Mouse (Mus musculus) limb, embryonic 15.5 days (tissue): ENCODE data around the gene Muc5b. TPM values are rescaled to one million over a fixed set of nuclear protein-coding genes. Genes with fewer than 3 reads are reported as not detected.

Experiments used
- ATAC-seq: fragments of 200-750 bp; cut with Nextera tagmentation; 2 replicates; pipeline ENCODE4 v1.8.0; 2017; ENCODE audit warnings: low read depth, moderate TSS enrichment; ENCODE audit not compliant: insufficient number of reproducible peaks, low FRiP score, low TSS enrichment
- H3K27ac ChIP-seq: fragments of 300-500 bp; sonication (generic); 2 replicates; pipeline ENCODE4 v1.5.1; 2015; ENCODE audit warnings: moderate library complexity, mild to moderate bottlenecking, inconsistent platforms
- H3K27me3 ChIP-seq: fragments of 300-500 bp; sonication (generic); 2 replicates; pipeline ENCODE4 v1.6.1; 2015; ENCODE audit warnings: inconsistent platforms
- H3K36me3 ChIP-seq: fragments of 300-500 bp; sonication (generic); 2 replicates; pipeline ENCODE4 v1.6.1; 2015; ENCODE audit warnings: inconsistent platforms
- H3K4me1 ChIP-seq: fragments of 300-500 bp; sonication (generic); 2 replicates; pipeline ENCODE4 v1.6.1; 2015; ENCODE audit warnings: inconsistent platforms
- H3K4me2 ChIP-seq: fragments of 300-500 bp; sonication (generic); 2 replicates; pipeline ENCODE4 v1.6.1; 2015; ENCODE audit warnings: mild to moderate bottlenecking, inconsistent platforms
- H3K4me3 ChIP-seq: fragments of 300-500 bp; sonication (generic); 2 replicates; pipeline ENCODE4 v1.5.1; 2015; ENCODE audit warnings: mild to moderate bottlenecking, inconsistent platforms
- H3K9ac ChIP-seq: fragments of 300-500 bp; sonication (generic); 2 replicates; pipeline ENCODE4 v1.6.1; 2015; ENCODE audit warnings: inconsistent platforms
- H3K9me3 ChIP-seq: fragments of 300-500 bp; sonication (generic); 2 replicates; pipeline ENCODE4 v1.6.1; 2016; ENCODE audit warnings: inconsistent platforms
- WGBS: fragments of 180-500 bp; shearing (Covaris S2); methylation state at CpG from one replicate; pipeline ENCODE4 v1.1.7; 2015; 5-methylcytosine and 5-hydroxymethylcytosine counted together
- polyA plus RNA-seq: library from polyadenylated mRNA; unstranded; fragments of >200 nt; fragmentation: Nextera tagmentation; extraction: Ambion mirVana; gene quantifications from 2 replicates; pipeline ENCODE4 v1.2.1, GENCODE M21; 2015

The Muc5b gene
- polyA plus RNA-seq, 1 experiment from 2014 or later = 0.03 TPM

- H3K4me3 ChIP-seq = no peak overlapping the region
- H3K36me3 ChIP-seq = no peaks in the 10 kb centered on the region
- no peak overlapping the region for H3K27ac ChIP-seq
- H3K4me2 ChIP-seq = no peak overlapping the region
- no peaks in the 10 kb centered on the region for H3K4me1 ChIP-seq
- 72% methylated on average over 6 of the region's 6 CpGs for WGBS
- no peaks in the 10 kb centered on the region for H3K9me3 ChIP-seq
- H3K9ac ChIP-seq = no peak overlapping the region
- no peak for ATAC-seq
- peaks cover 37% of the 10 kb centered on the region for H3K27me3 ChIP-seq
Measured at GRCm38 (mm10) chr7:141908591-141908990, 69.7 kb downstream of the Muc5b start.

- Histone ChIP-seq H3K9ac (no peak overlapping the region), H3K27me3 (peaks cover 28% of the 10 kb centered on the region), H3K27ac (no peak overlapping the region), H3K4me1 (no peaks in the 10 kb centered on the region), H3K4me2 (no peak overlapping the region), H3K36me3 (no peaks in the 10 kb centered on the region), H3K9me3 (no peaks in the 10 kb centered on the region), H3K4me3 (no peak overlapping the region)
- ATAC-seq = no peak
- 46% methylated on average over 3 of the region's 3 CpGs for WGBS
Measured at GRCm38 (mm10) chr7:141911305-141911704, 72.4 kb downstream of the Muc5b start.

GRCm38 (mm10) chr7:141918407-141918806 is 79.5 kb downstream of the Muc5b start, which contains the start of gene Tollip:
Tollip (minus strand) TSS chr7:141918507.
- Histone ChIP-seq H3K27me3 (peaks cover under 1% of the 10 kb centered on the region; the same call in 1 of the 2 replicates), H3K27ac (no peak within 1 kb of the TSS), H3K4me2 (no peak within 1 kb of the TSS), H3K36me3 (no peaks in the 10 kb centered on the region), H3K9me3 (no peaks in the 10 kb centered on the region), H3K4me1 (no peaks in the 10 kb centered on the region), H3K9ac (no peak within 1 kb of the TSS), H3K4me3 (no peak within 1 kb of the TSS)
- 85% methylated on average over 2 of the region's 2 CpGs for WGBS
- ATAC-seq = no peak

Other genes with a start within 250 kb of the Muc5b start
- 0.22 and 0.26 TPM in 2 replicates for gene Muc6, start 183.8 kb upstream of the Muc5b start, polyA plus RNA-seq
- gene Muc2, start 148.7 kb upstream of the Muc5b start, polyA plus RNA-seq = 0.19 and 0.26 TPM in 2 replicates
- gene Muc5ac, start 50.1 kb upstream of the Muc5b start, polyA plus RNA-seq = 0.01 TPM in 1 of 2 replicates, not detected in the other
- 47.5 and 50.3 TPM in 2 replicates for gene Tollip, start 79.4 kb downstream of the Muc5b start, polyA plus RNA-seq
- gene Brsk2, start 110.7 kb downstream of the Muc5b start, polyA plus RNA-seq = 0.55 and 0.95 TPM in 2 replicates
- 78.2 and 82.2 TPM in 2 replicates for gene Mob2, start 222.0 kb downstream of the Muc5b start, polyA plus RNA-seq